Mouse (Mus musculus): ENCODE results near the gene Tnni3.
A peak's percentile ranks its signal among the peaks of the same experiment; 100 is the strongest.

The Tnni3 gene

DNA sequence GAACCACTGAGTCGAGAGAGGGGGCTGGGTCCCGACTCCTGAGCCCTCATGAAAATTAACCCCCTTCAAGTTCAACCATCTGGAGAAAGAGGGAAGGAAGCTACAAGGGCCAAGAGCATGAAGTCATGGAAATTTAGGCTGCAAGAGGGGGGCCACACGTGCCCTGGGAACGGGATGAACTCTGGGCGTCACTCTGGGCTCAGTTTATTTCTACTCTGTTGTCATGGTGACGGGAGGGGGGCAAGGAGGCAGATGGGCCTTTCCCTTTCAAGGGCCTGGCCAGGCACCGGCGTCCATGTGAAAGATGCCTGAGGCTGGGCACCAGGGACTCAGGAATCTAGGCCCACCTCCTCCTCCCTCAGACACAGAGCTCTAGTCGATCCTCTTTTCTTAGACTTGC, 25.8 kb downstream of the Tnni3 start:
- DNase-seq: peak; percentile 57 to 74

DNA sequence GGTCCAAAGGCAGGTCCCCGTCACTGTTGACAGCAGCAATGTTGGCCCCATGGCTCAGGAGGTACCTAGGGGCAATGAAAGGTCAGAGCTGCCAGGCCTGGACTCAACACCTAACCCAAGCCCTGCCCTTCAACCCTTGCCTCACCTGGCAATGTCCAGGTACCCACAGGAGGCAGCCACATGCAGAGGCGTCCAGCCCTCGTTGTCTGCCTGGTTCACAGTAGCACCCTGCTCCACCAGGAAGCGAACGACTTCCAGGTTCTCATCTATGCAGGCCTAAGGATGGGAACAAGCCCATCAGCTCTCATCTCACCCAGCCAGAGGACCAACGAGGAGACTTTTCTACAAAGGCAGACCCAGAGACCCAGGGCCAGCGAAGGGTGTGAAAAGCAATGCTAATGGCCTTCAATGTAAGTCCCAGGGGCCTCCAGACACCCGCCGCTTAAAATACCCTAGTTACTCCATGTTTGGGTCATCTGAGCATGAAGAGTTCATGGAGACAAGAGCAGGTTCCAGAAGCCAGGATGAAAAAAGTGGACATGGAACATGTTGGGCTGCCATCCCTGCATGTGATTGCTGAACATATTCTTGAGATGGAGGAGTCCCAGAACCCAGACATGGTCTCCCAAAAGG, 26.6 kb downstream of the Tnni3 start:
- no peak for DNase-seq

DNA sequence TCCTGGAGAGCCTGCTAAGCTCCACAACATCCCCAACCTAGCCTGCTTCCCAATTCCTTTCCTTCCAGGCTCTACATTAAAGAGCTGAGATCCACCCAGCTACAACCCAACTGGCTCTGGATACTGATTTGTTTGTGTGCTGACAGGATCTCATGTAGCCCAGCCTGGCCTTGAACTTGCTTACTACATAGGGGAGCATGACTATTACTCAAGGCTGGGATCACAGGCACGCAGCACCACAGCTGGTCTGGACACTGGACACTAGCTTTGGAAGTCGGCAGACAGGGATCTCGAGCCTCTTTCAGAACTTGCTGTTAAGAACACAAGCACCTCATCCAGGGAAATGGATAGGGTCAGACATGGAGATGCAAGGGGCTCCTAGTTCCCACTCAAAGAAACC, 27.6 kb downstream of the Tnni3 start:
- DNase-seq: no peak

DNA sequence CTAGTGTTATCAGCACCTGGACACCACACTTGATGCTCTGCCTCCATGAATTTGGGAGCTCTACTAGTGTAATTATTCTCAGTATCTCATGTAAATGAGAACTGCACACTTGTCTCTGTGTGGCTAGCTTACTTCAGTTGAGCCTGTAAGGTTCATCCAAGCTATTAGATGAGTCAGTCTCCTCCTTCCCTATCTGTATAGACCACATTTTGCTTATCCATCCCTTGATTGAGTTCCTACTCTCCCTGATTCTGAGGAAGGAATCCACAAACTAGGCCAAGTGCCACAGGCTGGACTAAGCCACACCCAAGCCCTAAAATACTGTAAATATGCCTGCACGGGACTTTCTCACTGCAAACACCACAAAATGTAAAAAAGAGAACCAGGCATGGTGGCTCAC, 30.0 kb downstream of the Tnni3 start:
- DNase-seq: no peak

DNA sequence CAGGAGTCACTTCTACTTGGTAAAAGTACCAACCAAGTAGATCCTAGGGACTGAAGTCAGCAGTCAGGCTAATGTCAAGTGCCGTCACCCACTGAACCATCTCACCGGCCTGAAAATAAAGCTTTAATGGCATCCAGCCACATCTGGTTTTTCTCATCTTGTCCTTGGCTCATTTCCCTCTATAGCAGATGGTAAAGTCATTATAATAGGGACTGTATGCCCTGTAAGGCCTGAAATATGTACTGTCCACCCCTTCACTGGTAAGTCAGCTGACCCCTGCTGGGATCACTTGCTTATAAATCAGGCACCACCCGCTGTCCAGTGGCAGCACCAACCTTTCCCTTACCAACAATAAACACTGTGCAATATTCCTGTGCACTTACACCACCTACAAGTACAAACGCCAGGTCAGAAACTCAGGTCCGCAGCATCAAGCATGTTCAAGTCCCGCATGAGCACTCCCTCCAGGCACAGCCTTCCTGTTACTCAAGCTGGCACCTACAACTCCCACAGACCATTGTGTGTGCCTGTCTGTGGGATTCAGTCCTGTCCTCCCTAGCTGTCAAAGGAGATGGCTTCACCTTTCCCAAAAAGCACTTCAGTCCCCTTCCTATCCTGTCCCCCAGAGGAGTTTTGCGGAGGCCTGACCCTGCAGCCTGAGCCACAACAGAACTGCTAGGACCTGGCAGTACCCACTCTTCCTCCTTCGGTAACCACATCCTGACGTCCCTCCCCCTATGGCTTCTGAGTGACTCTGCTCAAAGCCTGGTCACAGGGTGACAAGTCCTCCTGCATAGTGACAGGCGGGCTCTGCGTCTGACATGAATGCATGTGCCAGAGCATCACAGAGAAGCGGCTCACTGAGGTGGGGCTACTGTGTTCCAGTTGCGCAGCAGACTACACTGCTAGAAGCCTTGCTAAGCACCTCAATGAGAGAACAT, 31.5 kb downstream of the Tnni3 start:
- no peak for DNase-seq

DNA sequence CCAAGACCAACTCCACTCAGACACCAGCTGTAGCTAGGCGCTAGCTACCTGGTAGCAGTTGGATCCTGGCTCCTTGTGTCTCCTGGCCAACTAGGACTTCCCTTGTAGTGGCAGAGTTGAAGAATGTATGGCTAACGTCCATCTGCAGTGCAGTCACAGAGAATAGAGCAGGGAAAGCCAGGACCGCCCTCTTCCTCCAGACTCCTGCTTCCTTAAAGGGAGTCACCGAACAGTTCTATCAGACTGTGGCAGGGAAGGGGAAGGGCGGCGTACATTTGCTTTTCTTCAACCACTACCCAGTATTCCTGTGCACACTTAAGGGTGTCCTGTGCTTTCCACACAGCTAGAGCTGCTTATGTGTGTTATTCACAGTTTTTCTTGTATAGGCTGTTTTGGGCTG, 32.7 kb downstream of the Tnni3 start:
- peak in 1 of 2 experiments; percentile 45 for DNase-seq

DNA sequence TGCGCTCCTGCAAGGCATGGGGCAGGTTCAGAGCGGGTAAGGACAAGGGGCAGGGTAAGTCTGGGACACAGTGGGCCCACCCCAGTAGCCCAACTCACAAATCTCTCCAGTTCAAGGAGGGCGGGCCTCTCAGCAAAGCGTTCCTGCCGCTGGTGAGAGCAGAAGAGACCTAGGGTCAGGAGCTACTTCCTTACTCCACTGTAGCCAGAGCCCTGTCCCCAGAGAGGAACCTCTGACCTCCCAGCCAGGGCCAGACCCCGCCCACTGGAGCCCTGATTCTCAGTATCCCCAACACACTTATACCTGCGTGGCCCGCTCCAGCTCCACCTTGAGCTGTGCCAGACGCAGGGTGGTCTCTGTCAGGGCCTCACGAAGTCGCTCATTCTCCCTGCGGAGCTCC, 41.7 kb downstream of the Tnni3 start:
- no peak for DNase-seq

DNA sequence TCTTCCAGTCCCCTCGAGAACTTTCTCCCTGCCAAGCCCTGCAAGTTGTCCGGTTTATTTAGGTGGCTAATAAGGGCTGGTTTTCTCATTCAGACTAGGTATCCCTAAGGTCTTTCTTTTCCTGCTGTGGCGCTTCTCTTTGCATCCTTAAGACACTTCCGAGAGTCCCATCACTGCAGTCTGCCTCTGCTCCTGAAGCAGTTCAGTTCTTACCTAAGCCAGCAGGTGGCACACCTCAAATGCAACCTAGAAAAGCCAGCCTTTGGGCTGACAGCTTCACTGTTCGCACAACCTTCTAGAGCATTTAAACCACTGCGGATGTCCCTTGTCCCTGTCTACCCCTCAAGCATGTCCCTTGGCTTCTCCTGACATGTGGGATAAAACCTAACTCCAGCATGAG, 44.4 kb downstream of the Tnni3 start:
- DNase-seq: peak; percentile 71 to 75

DNA sequence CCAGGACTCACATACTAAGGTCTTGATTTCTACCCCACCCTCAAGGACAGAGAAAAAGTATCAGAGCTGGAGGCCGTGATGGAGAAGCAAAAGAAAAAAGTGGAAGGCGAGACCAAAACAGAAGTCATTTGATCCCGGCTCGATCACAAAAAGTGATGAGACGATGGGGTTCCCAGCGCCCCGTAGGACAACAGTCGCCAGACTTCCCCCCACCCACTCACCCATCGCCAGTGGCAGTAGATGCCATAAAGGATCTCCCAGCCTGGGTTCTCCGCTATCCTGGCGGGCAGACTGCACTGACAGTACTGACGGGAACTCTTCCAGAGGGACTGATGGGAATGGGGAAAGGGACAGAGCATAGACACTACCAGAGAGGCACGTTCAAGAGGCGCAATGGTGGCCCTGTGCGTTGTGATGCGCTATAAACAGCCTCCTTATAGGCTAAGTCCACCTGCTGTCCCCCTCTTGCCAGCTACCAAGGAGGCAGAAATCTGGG, 45.2 kb downstream of the Tnni3 start:
- no peak for DNase-seq

DNA sequence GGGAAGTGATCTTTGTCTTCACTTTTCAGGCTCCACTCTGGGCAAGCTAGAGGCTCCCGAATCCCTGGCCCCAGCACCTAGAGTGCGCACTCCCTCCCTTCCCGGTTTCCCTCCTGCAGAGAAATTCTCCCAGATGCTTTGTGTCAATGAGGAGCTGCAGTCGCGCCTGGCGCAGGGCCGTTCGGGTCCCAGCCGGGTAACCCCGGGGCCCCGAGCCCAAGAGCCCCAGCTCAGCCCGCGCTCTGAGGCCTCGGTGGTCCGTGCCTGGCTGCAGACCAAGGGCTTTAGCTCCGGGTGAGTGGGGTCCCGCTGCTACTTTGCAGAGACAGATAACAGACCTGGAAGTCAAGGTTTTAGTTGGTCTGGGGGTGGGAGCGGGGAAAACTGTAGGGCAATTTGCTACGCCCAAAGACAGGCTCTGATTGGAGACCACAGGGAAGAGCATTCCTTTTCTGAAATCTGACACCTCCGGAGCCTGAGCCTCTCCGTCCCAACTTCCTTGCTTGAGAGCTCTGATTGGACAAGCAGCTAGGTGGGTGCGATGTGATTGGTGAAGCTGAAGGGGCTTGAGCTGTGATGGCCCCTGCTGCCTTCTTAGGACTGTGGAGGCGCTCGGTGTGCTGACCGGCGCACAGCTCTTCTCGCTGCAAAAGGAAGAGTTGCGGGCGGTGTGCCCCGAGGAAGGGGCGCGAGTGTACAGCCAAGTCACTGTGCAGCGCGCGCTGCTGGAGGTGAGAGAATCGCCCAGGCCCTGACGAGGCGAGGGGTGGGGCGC, 45.8 kb downstream of the Tnni3 start:
- peak; percentile 81 to 90 for DNase-seq

DNA sequence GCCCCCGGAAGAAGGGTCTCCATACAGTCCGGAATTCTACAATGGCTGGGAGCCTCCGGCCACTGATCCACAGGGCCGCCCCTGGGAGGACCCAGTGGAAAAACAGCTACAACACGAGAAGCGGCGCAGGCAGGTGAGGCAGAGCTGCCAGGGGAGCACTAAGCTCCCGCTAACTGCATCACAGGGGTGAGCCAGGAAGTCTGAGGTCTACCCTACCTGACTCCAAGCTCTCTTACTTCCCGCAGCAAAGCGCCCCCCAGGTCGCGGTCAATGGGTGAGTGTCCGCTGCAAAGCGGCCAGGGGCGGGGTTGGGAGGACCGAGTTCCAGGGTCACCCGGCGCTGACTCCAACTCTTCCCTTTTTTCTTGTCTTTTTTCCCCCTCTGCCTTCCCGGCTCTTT, 50.1 kb downstream of the Tnni3 start:
- DNase-seq: no peak

DNA sequence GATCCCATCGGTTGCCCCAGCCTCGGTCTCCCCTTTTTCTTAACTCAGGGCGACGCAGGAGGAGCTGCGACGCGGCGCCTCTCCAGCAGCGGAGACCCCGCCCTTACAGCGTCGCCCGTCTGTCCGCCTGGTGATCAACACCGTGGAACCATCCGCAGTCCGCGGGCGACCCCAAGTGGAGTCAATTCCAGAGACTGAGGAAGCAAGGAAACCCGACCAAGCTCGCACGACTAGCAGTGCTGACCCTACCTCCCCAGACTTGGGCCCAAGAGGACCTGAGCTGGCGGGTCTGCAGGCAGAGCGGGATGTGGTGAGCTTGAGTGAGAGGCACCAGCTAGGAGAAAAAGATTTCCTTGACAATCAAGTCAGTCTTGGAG, 52.9 kb downstream of the Tnni3 start:
- DNase-seq: peak; percentile 94

DNA sequence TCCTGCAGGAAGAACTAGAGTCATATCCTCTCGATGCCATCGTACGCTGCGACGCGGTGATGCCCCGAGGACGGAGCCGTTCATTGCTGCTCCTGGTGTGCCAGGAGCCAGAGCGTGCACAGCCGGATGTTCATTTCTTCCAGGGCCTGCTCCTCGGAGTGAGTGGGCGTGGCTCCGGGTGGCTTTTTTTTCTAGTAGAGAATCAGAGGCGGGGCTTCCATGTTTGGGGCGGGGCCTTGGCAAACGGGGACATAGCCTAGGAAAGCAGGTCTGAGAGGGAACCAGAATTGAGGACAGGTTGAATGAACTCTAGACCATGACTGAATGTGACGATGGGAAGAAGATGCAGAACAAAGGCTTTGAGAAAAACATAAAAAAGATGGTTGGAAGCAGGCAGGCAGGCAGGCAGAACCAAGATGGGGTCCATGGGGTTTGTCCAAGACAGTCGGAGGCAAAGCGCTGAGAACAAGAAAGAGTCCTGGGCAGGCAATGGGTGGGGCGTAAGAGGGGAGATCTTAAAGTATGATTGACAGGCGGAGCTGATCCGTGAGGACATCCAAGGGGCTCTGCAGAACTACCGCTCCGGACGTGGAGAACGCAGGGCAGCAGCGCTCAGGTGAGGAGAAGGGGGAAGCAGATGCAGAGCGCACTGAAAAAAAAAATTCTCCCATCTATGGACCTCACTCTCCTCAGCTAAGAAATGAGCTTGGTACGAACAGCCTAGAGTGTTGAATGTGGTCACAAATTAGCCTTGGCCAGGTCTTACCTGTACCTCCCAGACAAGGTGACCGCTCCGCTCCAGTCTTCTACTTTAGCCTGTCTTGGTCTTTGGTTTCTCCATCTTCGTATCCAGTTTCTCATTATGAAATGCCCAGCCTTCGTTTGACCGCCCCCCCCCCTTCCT, 53.5 kb downstream of the Tnni3 start:
- peak; percentile 83 to 88 for DNase-seq

Data from kidney, postnatal 4 days (tissue).